In genomic region chr7:120693831-120694375, GRCm38 (mm10) we compare ENCODE assay signal across 17 mouse cellular contexts. TPM values are rescaled to one million over a fixed set of nuclear protein-coding genes. Genes with fewer than 3 reads are reported as not detected.
"Had no signal": no experiment of that assay in that cellular context is flagged by ENCODE, and none has a peak within 500 bp of the region (broad histone marks: within the 10 kb centered on the region; RNA-seq: fewer than 3 reads in every experiment).

No protein-coding gene starts in this region.

- H3K27ac ChIP-seq: kidney, postnatal 0 days; limb, embryonic 15.5 days; liver, embryonic 12.5 days; lung, embryonic 15.5 days; midbrain, embryonic 13.5 days; neural tube, embryonic 15.5 days; stomach, postnatal 0 days had no signal

- DNase-seq: kidney, adult 11 months; kidney, adult 9 months; kidney, postnatal 36 days; layer of hippocampus, adult 9-11 months; layer of hippocampus, postnatal 36 days; lung, postnatal 14 days; right cerebral cortex, adult 18-20 months; right cerebral cortex, postnatal 4 days; spleen, adult 18-20 months had no signal

- H3K4me3 ChIP-seq: limb, embryonic 15.5 days; liver, embryonic 12.5 days; lung, embryonic 15.5 days; midbrain, embryonic 13.5 days; neural tube, embryonic 15.5 days had no signal

- H3K4me1 ChIP-seq: limb, embryonic 15.5 days; lung, embryonic 15.5 days; neural tube, embryonic 15.5 days had no signal

- H3K27me3 ChIP-seq: limb, embryonic 15.5 days; liver, embryonic 12.5 days; lung, embryonic 15.5 days; midbrain, embryonic 13.5 days; neural tube, embryonic 15.5 days had no signal

- ATAC-seq: liver, embryonic 12.5 days; midbrain, embryonic 13.5 days had no signal

RNA-seq across cellular contexts. Expression of gene Pdzd9, which starts 23.8 kb away (rescaled TPM):
- total RNA-seq: layer of hippocampus, postnatal 36 days; left cerebral cortex, postnatal 25 days had no signal

RNA-seq across cellular contexts. Expression of gene Vwa3a, which starts 45.2 kb away (rescaled TPM):
- polyA plus RNA-seq: limb, embryonic 15.5 days; liver, embryonic 12.5 days had no signal
